Mouse (Mus musculus) hindbrain, embryonic 10.5 days (tissue): ENCODE results near the gene Prss38. TPM values are rescaled to one million over a fixed set of nuclear protein-coding genes. Genes with fewer than 3 reads are reported as not detected.

ENCODE experiments used
- DNase-seq: peaks from one replicate; pipeline ENCODE4 v3.0.0-alpha.2; 2017; ENCODE audit warnings: low spot score
- H3K27ac ChIP-seq: fragments of 300-500 bp; sonication (generic); 2 replicates; pipeline ENCODE4 v1.5.1; 2016; ENCODE audit warnings: mild to moderate bottlenecking, moderate library complexity
- H3K27me3 ChIP-seq: fragments of 300-500 bp; sonication (generic); 2 replicates; pipeline ENCODE4 v1.6.1; 2016; ENCODE audit warnings: mild to moderate bottlenecking; ENCODE audit not compliant: poor library complexity, insufficient read depth, severe bottlenecking
- H3K36me3 ChIP-seq: fragments of 300-500 bp; sonication (generic); 2 replicates; pipeline ENCODE4 v1.6.1; 2016; ENCODE audit warnings: mild to moderate bottlenecking, moderate library complexity
- H3K4me1 ChIP-seq: fragments of 300-500 bp; sonication (generic); replicated peaks from 2 replicates; pipeline ENCODE4 v1.6.1; 2016; ENCODE audit warnings: mild to moderate bottlenecking
- H3K4me3 ChIP-seq: fragments of 300-500 bp; sonication (generic); 2 replicates; pipeline ENCODE4 v1.5.1; 2016; ENCODE audit warnings: mild to moderate bottlenecking, moderate library complexity
- H3K9me3 ChIP-seq: fragments of 300-500 bp; sonication (generic); 2 replicates; pipeline ENCODE4 v1.6.1; 2016; ENCODE audit warnings: mild to moderate bottlenecking, moderate library complexity
- WGBS: fragments of 180-500 bp; shearing (Covaris S2); methylation state at CpG from one replicate; pipeline ENCODE4 v1.1.7; 2016; 5-methylcytosine and 5-hydroxymethylcytosine counted together
- polyA plus RNA-seq: library from polyadenylated mRNA; unstranded; fragments of >200 nt; fragmentation: Nextera tagmentation; extraction: Ambion mirVana; gene quantifications from 2 replicates; pipeline ENCODE4 v1.2.1, GENCODE M21; 2016

The Prss38 gene
- polyA plus RNA-seq, 1 experiment from 2014 or later: not detected

DNA sequence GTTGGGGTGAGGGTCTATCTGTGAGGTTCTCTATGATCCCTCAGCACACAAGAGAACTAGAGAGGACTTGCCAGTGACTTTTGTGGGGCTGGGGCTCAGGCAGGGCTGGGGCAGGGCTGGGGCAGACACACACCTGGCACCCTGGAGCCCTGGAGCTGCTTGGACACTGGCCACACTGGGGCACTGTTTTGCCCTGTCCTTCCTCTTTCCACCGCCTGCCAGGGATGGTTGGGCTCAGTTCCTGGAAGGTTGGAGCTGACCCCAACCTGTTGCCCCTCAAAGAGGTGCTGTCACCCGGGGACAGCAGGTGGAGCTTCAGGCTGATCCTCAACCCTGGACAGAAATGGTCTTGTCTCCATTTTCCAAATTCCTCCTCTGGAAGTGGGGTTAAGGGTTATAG is 39.5 kb downstream of the Prss38 start:
- peak overlapping the region; percentile 78 for H3K27ac ChIP-seq
- WGBS: 42% methylated on average over 2 of the region's 2 CpGs

DNA sequence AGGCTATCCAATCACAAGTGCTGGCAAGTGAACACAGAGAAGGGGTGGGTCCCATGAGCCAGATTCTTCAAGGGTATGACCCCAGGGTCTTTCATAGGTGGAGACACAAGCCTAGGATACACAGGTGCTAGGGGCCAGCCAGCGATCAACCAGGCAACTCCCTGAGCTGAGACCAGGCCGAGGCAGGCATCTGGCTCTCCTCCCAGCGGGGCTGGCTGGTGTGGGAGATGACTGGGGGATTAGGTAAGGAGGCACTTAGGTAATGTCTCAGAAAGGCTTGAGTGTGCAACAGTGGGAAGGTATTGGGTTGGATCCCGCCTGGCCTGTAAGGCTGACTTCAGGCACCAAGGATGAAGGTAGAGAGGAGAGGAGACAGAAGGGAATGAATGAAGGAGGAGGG is 40.3 kb downstream of the Prss38 start:
- Histone ChIP-seq H3K27me3 (peaks cover 18% of the 10 kb centered on the region), H3K36me3 (0 out of 2 replicates have a peak, but pooled peaks cover 10% of the 10 kb centered on the region), H3K4me3 (no peak overlapping the region), H3K4me1 (peaks cover 55% of the 10 kb centered on the region), H3K9me3 (no peaks in the 10 kb centered on the region), H3K27ac (no peak overlapping the region)
- DNase-seq: no peak
- 87% methylated on average over 4 of the region's 4 CpGs for WGBS

More for the DNA sequence above, 39.5 kb downstream of the Prss38 start:
- Histone ChIP-seq H3K4me1 (peaks cover 47% of the 10 kb centered on the region), H3K27me3 (peaks cover 16% of the 10 kb centered on the region; the same call in 1 of the 2 replicates), H3K4me3 (no peak overlapping the region), H3K36me3 (0 out of 2 replicates have a peak, but pooled peaks cover 7% of the 10 kb centered on the region), H3K9me3 (no peaks in the 10 kb centered on the region)
- DNase-seq: no peak

DNA sequence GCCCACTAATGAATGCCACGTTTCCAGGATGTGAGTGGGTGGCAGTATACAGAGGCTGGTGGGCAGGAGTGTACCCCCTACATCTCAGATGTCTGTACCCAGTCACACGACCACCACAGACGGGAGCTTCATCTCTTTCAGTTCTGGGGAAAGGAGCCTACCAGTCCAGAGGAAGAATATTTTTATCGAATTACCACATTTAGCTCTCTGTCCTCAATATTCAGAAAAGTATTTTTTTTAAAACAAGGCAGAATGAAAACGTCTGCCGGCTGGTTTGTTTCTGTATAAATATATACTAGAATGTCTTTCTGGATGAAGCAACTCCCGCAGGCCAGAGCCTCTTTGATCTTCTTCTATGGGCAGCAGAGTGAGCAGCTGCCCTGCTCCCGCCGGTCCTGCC is 42.5 kb downstream of the Prss38 start:
- H3K4me1 ChIP-seq: peaks cover 75% of the 10 kb centered on the region
- no peak for DNase-seq
- H3K36me3 ChIP-seq: 0 out of 2 replicates have a peak, but pooled peaks cover 10% of the 10 kb centered on the region
- peaks cover 32% of the 10 kb centered on the region for H3K27me3 ChIP-seq
- no peaks in the 10 kb centered on the region for H3K9me3 ChIP-seq
- 54% methylated on average over 9 of the region's 9 CpGs for WGBS
- H3K27ac ChIP-seq: 0 out of 2 replicates have a peak overlapping the region, but pooled peaks have one; percentile 12
- H3K4me3 ChIP-seq: no peak overlapping the region

- Histone ChIP-seq H3K4me3 (no peak overlapping the region), H3K27me3 (peaks cover 32% of the 10 kb centered on the region), H3K36me3 (0 out of 2 replicates have a peak, but pooled peaks cover 10% of the 10 kb centered on the region), H3K4me1 (peaks cover 67% of the 10 kb centered on the region), H3K27ac (peak overlapping the region; percentile 40; the same call in 1 of the 2 replicates), H3K9me3 (no peaks in the 10 kb centered on the region)
- 80% methylated on average over 16 of the region's 16 CpGs for WGBS
- DNase-seq: no peak
Measured at GRCm38 (mm10) chr11:59331167-59331869, 44.1 kb downstream of the Prss38 start.

DNA sequence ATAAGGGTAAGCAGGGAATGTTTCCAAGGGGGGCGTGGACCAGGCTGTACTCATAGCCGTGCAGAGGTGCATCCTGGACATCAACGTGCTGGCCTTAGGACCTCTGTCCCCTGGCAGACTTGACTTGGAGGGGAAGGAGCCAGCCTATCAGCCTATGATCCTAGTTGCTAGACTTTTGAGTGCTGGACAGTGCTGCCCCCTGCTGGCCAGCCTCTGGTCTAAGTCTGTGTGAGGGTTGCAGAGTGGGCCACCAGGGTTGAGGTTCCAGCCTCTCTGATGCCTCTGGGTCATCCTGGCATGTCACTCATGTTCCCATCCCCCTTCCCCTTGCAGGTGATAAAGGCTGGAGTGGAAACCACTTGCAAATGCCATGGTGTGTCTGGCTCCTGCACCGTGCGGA is 44.9 kb downstream of the Prss38 start:
- Histone ChIP-seq H3K4me1 (peaks cover 62% of the 10 kb centered on the region), H3K27ac (peak overlapping the region; percentile 45; the same call in 1 of the 2 replicates), H3K36me3 (0 out of 2 replicates have a peak, but pooled peaks cover 10% of the 10 kb centered on the region), H3K4me3 (no peak overlapping the region), H3K9me3 (no peaks in the 10 kb centered on the region), H3K27me3 (peaks cover 32% of the 10 kb centered on the region)
- 44% methylated on average over 5 of the region's 5 CpGs for WGBS
- peak; percentile 79 for DNase-seq

DNA sequence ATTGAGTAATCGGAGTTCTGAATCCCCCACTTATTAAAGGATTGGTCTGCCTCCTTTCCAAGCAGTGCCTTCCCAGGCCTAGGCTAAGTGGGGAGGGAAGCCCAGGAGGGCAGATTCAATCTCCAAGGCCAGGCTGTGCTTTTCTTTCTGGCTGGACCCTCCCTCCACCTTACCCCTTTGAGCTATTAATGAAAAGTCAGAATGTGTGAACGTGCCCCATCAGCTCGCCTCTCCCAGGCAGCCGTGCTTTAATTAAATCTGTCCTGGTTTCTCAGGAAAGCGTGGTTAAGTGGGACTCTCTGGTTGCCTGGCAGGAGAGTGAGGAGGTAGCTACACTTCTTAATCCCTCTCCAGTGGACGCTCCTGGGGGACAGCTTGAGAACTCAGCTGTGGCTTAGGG is 45.8 kb downstream of the Prss38 start:
- peaks cover 59% of the 10 kb centered on the region for H3K4me1 ChIP-seq
- peak overlapping the region; percentile 70 for H3K27ac ChIP-seq
- WGBS: 22% methylated on average over 6 of the region's 6 CpGs
- DNase-seq: no peak
- H3K9me3 ChIP-seq: no peaks in the 10 kb centered on the region
- H3K27me3 ChIP-seq: peaks cover 27% of the 10 kb centered on the region
- no peak overlapping the region for H3K4me3 ChIP-seq
- H3K36me3 ChIP-seq: 0 out of 2 replicates have a peak, but pooled peaks cover 10% of the 10 kb centered on the region

- H3K9me3 ChIP-seq: no peaks in the 10 kb centered on the region
- peaks cover 21% of the 10 kb centered on the region for H3K27me3 ChIP-seq
- DNase-seq: no peak
- peaks cover 51% of the 10 kb centered on the region for H3K4me1 ChIP-seq
- 0 out of 2 replicates have a peak, but pooled peaks cover 10% of the 10 kb centered on the region for H3K36me3 ChIP-seq
- 83% methylated on average over 18 of the region's 18 CpGs for WGBS
- no peak overlapping the region; the same call in 1 of the 2 replicates for H3K27ac ChIP-seq
- H3K4me3 ChIP-seq: no peak overlapping the region
Measured at GRCm38 (mm10) chr11:59327625-59328024, 47.8 kb downstream of the Prss38 start.

- H3K4me3 ChIP-seq: no peak overlapping the region
- H3K36me3 ChIP-seq: no peaks in the 10 kb centered on the region
- H3K4me1 ChIP-seq: peaks cover 26% of the 10 kb centered on the region
- H3K27ac ChIP-seq: no peak overlapping the region
- no peak for DNase-seq
- 86% methylated on average over 5 of the region's 5 CpGs for WGBS
- no peaks in the 10 kb centered on the region for H3K9me3 ChIP-seq
- peaks cover 10% of the 10 kb centered on the region; the same call in 1 of the 2 replicates for H3K27me3 ChIP-seq
Measured at GRCm38 (mm10) chr11:59324777-59325176, 50.7 kb downstream of the Prss38 start.

- Histone ChIP-seq H3K9me3 (no peaks in the 10 kb centered on the region), H3K27ac (no peak overlapping the region), H3K36me3 (no peaks in the 10 kb centered on the region), H3K4me1 (peaks cover 9% of the 10 kb centered on the region; the same call in 1 of the 2 replicates), H3K27me3 (no peaks in the 10 kb centered on the region), H3K4me3 (no peak overlapping the region)
- no peak for DNase-seq
- 79% methylated on average over 3 of the region's 3 CpGs for WGBS
Measured at GRCm38 (mm10) chr11:59322988-59323387, 52.5 kb downstream of the Prss38 start.

Other genes starting within 250 kb of the Prss38 start
- 0.15 TPM in 1 of 2 replicates, not detected in the other for gene Obscn, start 239.3 kb downstream of the Prss38 start, polyA plus RNA-seq
- 4.8 and 7.1 TPM in 2 replicates for gene Iba57, start 211.9 kb downstream of the Prss38 start, polyA plus RNA-seq
- 0.14 and 0.20 TPM in 2 replicates for gene Gjc2, start 192.4 kb downstream of the Prss38 start, polyA plus RNA-seq
- 113 and 119 TPM in 2 replicates for gene Guk1, start 183.4 kb downstream of the Prss38 start, polyA plus RNA-seq
- 123 and 129 TPM in 2 replicates for gene Mrpl55, start 173.2 kb downstream of the Prss38 start, polyA plus RNA-seq
- 42.2 and 43.1 TPM in 2 replicates for gene 2310033P09Rik, start 167.3 kb downstream of the Prss38 start, polyA plus RNA-seq
- 669 and 687 TPM in 2 replicates for gene Arf1, start 147.4 kb downstream of the Prss38 start, polyA plus RNA-seq
- gene Wnt3a, start 84.9 kb downstream of the Prss38 start, polyA plus RNA-seq: 14.2 and 18.2 TPM in 2 replicates
- gene Wnt9a, start 68.7 kb downstream of the Prss38 start, polyA plus RNA-seq: 9.8 and 10.7 TPM in 2 replicates
- 13.4 and 16.1 TPM in 2 replicates for gene Jmjd4, start 74.4 kb upstream of the Prss38 start, polyA plus RNA-seq
- gene Snap47, start 75.5 kb upstream of the Prss38 start, polyA plus RNA-seq: 110 and 138 TPM in 2 replicates
- 8.0 and 9.1 TPM in 2 replicates for gene Zfp867, start 96.8 kb upstream of the Prss38 start, polyA plus RNA-seq
- 35.8 and 36.8 TPM in 2 replicates for gene Zkscan17, start 151.1 kb upstream of the Prss38 start, polyA plus RNA-seq
- gene Nlrp3, start 165.9 kb upstream of the Prss38 start, polyA plus RNA-seq: 0.17 TPM in 1 of 2 replicates, not detected in the other
- not detected in 2 replicates for gene Olfr222, start 200.6 kb upstream of the Prss38 start, polyA plus RNA-seq
- not detected in 2 replicates for gene Olfr223, start 217.6 kb upstream of the Prss38 start, polyA plus RNA-seq